Mouse (Mus musculus): Measurements from ENCODE around the gene Agtr1b.
A peak's percentile ranks its signal among the peaks of the same experiment; 100 is the strongest.

The Agtr1b gene

GRCm38 (mm10) chr3:20366558-20367522 lies at the start of gene Agtr1b:
Gene Agtr1b, minus strand, starts transcription at chr3:20367177.
- peak; percentile 47 for DNase-seq

GRCm38 (mm10) chr3:20353598-20353997 lies 13.4 kb downstream of the Agtr1b start:
- no peak for DNase-seq

DNA sequence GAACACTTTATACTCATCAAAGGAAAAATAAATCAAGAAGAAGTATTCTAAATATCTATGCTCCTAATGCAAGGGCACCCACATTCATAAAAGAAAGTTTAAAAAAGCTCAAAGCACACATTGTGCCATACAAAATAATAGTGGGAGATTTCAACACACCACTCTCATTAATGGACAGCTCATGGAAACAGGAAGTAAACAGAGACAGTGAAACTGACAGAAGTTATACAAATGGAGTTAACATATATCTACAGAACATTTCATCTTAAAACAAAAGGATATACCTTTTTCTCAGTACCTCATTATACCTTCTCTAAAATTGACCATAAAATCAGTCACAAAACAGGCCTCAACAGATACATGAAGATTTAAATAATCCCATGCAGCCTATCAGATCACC lies 18.8 kb downstream of the Agtr1b start:
- DNase-seq = no peak

GRCm38 (mm10) chr3:20340402-20340801 lies 26.6 kb downstream of the Agtr1b start:
- no peak for DNase-seq

GRCm38 (mm10) chr3:20334681-20335080 lies 32.3 kb downstream of the Agtr1b start:
- DNase-seq = no peak

DNA sequence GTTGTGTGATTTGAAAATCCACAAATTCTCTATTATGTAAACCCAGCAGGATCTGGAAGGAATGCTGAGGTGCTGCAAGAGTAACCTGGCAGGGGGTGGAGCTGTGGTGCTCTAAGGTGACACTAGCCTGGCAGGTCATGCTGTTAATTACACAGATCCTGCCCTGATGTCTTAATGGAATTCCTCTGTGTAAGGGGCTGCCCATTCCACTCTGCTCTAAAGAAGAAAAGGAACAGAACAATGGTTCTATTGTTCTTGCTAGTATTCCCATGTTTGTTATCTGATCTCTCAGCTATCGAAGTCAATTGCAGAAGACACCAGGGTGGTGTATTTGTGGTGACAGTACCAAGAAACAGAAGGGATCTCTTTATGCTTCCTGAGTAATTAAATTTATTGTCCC lies 49.7 kb downstream of the Agtr1b start:
- peak; percentile 43 for DNase-seq

GRCm38 (mm10) chr3:20309142-20309541 lies 57.8 kb downstream of the Agtr1b start:
- DNase-seq = no peak

GRCm38 (mm10) chr3:20307256-20307655 lies 59.7 kb downstream of the Agtr1b start:
- no peak for DNase-seq

DNA sequence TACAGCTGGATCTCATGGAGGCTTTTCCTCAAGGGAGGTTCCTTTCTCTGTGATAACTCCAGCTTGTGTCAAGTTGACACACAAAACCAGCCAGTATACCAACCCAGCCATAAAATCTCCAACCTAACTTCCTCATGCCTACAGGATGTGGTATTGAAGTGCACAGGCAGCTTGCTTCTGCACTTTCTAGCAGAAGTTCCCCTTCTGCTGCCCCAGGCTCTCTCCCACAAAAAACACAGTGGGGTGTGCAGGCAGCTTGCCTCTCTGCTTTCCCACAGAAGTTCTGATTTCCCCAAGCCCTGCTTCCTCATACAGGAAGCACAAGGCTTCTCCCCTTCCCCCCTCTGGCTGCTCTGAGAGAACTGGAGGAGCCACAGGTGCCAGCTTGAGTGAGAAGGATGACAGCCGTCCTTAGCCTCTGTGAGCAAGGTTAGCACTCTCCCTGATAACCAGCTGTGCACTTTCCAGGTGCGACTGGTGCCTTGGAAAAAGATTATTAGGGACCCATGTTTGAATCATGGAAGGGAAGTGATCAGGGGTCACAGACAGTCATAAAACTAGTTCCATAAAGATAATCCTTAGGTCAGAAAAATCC lies 62.1 kb downstream of the Agtr1b start:
- DNase-seq = no peak

DNA sequence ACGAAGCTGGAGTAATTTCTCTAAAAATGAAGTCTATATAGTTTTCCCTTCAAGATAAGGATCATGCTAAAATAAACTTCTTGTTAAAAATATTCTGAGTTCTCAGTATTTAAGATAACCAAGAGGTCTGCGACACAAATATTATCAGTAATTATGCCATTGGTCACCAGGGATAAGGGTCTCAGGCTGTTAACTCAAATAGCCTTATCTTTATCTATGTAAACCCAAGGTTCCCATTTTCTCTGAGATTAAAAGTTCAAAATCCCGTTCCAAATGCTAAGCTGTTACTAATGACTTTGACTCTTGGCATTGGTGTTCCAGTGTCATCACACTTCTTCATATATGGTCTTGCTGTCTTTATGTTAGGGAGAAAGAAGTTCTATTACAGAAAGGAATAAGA lies 71.4 kb downstream of the Agtr1b start:
- no peak for DNase-seq

DNA sequence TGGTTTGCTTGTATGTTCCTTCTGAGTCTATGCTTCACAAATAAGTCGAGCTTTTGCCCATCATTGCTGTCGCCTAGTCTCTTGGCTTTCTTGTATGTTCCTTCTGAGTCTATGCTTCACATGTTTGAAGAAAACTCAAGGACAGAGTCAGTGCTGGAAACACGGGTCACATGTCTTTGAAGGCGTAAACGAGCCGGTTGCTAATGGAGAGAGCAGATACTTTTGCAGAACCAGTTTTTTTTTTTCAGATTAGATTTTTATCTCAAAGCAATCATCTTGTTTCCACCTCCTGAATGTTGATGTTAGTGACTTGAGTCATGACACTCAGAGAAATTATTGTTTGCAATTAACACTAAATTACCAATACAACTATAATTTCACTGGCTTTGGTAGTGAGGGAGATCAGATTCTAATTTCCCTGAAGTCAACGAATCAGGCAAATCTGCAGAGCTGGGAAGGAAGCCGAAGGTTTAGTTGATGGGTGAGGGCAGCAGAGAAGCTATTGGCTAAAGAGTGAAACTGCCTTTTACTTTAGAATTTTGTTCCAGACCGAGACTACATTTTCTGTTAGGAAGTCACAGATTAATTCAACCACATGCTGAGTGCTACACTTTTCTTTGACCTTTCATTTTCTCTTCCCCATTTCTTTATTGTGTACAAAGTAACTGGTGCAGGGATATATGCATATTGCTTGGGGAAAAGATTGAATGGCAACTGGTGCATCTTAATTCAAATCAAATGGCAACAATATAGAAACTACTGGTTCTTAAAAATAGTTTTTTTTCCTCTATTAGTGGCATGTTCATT lies 72.2 kb downstream of the Agtr1b start:
- no peak for DNase-seq

GRCm38 (mm10) chr3:20291370-20291769 lies 75.6 kb downstream of the Agtr1b start:
- no peak for DNase-seq

- DNase-seq = no peak
Observed at GRCm38 (mm10) chr3:20288761-20289160, 78.2 kb downstream of the Agtr1b start.

DNA sequence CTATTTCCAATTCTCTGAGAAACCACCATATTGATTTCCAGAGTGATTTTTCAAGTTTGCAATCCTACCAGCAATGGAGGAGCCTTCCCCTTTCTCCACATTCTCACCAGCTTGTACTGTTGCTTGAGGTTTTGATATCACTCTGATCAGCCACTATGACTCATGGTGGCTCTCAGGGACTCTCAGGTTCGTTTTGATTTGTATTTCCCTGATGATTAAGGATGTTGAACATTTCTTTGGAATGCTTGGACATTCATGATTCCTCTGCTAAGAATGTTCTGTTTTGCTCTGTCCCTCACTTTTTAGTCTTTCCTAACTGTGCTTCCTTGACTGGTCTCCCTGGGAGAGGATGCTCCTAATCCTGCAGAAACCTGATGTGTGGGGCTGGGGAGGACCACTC lies 85.2 kb downstream of the Agtr1b start:
- DNase-seq = no peak

- no peak for DNase-seq
Observed at GRCm38 (mm10) chr3:20275633-20276032, 91.3 kb downstream of the Agtr1b start, which contains the start of gene Cpb1. Gene Cpb1, minus strand, starts transcription at chr3:20275733.
